Mouse (Mus musculus): Measurements from ENCODE around the gene Pold2.
"Not testable (repeated sequence)": the region's sequence is repeated elsewhere in the genome, so short reads cannot be mapped to it uniquely, and the experiment has no call there.

Pold2 gene

DNA sequence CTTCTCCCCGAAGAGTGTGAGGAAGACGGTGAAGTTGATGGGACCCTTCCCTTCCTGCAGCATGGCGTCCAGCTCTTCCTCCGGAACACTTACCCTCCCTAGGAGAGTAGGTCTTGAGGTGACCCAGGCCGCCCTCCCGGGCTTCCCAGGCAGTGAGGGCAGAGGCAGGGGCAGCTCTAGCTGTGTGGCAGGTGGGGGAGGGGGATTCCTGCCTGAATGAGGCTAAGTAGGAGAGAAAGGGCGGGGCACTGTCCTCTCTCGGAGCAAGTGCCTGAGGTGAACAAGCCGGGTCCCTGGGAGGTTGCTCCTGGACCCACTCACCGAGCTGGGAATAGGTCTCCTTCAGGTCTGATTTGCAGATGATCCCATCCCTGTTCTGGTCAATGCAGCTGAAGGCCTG, 19.7 kb upstream of the Pold2 start:
- no peak for DNase-seq

DNA sequence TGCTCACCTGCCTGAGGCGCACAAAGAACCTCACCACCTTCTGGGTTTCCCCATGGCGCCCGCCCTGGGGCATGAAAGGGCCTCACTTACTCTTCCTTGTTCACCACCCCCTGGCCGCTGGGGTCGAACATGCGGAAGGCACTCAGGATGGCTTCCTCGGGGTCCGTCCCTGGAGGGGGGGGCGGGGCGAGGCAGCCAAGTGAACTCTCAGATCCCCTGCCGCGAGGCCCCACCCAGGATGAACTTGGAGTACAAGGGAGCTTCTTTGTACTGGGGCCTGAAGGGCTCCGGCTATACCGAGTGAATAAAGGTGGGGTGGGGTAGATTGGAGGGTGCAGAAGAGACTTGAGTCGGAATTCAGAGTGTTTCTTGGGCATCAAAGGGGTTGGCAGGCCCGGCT, 19.1 kb upstream of the Pold2 start:
- no peak for DNase-seq

DNA sequence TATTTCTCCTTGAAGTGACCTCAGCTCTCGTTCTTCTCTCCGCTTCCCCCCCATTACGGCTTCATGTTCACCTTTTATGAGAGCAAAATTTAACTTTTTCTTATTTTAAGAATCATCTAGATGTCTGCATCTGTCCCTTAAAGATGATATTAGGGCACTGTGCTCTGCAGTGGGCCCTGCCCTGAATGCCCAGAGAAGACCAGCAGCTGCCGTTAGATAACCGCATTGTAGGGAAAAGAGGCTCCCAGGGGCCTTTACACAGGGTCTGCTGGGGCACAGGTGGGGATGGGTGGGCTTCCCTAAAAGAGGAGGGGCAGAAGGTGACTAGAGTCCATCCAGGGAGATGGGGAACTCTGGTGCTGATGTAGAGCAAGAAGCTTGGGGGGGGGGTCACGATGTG, 15.7 kb upstream of the Pold2 start:
- DNase-seq, result no peak

DNA sequence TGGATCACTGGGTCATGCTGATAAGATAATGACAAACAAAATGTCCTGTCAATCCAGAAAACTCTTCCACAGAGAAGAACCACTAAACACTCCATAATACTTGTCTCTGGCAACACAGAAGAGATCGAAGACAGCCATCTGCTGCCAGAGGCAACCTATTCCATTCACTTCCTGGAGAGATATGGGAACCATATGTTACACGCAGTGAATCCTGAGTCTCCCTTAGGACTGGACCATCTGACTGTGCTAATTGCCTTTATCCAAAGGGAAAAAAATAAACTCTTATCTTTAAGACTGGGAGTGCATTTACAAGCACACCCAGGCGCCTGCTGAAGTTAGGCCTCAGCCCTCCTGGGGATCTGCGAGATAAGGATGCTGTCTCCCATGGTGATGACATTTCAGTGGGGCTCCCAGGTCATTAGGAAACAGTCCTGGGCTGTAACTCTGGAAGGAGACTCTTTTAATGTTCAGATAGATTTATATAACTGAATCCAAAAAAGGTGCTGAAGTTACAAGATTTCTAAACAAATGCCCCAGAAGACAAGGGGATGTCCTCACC, 14.8 kb upstream of the Pold2 start:
- no peak for DNase-seq

DNA sequence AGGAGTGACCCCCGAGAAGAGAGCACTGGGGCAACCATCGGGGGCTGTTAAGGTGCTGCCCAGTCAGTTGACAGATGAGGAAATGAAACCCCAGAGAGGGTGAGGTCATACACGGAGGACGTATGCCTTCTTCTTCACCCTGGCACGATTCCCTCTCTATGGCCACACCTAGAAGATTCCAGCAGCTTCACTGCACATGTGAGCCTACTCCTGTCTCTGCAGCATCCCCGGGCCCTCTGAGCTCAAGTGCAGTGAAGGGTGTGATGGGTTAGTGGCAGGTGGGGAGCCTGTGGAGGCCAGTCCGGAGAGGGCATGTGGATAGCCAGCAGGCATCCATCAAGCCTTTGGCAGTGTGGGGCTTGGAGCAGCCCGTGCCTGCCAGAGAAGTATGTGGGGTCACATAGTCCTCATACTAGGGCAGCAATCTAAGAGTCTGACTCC, 14.1 kb upstream of the Pold2 start:
- DNase-seq, result peak; percentile 56

DNA sequence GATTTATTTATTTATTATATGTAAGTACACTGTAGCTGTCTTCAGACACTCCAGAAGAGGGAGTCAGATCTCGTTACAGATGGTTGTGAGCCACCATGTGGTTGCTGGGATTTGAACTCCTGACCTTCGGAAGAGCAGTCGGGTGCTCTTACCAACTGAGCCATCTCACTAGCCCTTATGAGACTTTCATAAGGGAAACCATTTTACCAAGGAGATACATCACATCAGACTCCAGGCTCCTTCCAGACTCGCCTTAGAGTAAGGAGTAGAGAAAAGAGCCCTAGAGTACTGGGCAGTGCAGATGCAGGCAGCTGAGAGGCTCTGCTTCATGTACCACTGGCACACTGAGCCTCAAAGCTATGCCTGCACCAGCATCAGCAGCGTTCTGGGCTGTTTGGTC, 10.5 kb upstream of the Pold2 start:
- not testable (repeated sequence) for DNase-seq

DNA sequence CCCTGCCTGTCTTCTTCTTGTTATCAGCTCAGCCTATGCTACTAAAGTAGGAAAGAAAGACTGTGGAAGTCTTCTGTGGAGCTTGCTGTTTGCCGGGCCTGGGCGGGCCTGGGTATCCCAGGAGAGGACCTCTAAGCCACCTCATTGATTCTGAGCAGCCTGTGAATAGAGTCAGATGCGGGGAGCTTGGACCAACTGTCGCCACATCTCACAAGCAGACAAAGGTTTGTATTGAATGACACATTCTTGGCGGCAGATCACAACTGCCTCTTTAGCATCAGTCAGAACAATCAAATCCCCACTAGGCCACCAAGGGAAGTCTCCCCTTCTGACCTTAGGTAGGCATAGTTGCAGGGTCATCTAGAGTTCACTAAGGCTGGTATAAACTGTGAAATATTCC, 9.2 kb upstream of the Pold2 start:
- DNase-seq, result no peak

DNA sequence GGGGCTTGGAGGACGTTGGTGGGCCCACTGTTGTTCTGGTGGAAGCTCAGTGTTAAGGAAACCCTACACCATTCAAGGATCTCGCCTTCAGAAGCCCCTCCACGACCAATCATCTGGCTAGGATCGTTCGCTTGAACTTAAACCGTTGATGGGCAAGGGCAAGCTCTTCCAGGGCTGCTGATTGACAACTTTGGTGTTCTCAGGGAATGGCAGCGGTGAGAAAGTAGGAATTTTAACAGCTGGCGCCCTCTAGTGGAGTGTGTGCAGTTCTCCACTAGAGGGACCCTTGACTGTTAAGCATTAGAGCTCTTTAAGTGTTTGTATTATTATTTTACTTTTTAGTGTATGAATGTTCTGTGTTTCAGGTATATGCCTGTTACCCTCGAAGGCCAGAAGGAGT, 8.1 kb upstream of the Pold2 start:
- DNase-seq, result peak; percentile 64

DNA sequence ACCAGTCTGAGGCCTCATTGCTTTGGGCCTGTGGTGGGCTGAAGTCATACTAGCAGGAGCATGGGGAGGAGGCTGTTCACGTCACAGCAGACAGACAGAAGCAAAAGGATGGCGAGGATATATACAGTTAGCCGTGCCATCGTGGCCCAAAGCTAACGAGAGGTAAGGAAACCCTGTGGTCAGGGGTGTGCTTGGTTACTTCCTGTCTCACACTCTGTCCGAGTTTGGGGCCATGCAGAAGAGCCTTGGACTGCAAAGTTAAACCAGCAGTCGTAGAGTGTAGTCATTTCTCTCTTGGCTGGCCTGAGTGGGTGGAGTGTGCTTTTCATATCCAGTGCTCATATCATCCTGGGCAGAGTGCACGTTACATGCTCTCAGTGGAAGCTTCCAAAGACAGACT, 4.4 kb upstream of the Pold2 start:
- no peak for DNase-seq

DNA sequence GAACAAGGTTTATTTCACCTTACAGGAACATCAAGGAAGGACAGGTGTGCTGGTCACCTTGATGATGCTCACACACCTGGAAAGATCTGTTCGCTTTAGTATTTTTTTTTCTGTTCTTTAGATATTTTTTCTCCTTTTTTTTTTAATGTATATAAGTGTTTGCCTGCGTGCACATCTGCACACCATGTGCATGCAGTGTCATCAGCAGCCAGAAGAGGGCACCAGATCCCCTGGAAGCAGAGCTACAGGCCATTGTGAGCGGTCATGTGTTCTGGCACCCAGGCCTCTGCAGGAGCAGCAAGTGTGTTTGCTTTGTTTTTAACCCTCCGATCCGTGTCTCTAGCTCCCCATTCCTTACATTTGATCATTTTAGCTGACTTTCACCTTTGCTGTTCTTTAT, 1.8 kb upstream of the Pold2 start:
- DNase-seq, result peak; percentile 64

DNA sequence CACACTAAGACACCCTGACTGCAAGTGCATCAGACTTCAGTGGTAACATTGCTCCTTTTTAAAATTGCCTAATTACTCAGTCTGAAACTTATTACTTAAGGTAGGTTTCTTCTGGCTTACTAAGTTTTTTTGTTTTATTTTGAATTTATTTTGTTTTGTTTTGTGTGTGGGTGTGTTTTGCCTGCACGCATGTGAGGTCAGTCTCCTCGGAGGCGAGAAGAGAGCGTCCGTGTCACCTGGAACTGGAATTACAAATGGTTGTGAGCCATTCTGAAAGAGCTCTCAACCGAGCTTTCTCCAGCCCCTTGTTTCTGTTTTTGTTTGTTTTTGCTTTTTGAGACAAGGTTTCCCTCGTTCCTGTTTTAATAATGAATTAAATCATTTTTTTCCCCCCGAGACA, 569 bp upstream of the Pold2 start:
- DNase-seq, result no peak

DNA sequence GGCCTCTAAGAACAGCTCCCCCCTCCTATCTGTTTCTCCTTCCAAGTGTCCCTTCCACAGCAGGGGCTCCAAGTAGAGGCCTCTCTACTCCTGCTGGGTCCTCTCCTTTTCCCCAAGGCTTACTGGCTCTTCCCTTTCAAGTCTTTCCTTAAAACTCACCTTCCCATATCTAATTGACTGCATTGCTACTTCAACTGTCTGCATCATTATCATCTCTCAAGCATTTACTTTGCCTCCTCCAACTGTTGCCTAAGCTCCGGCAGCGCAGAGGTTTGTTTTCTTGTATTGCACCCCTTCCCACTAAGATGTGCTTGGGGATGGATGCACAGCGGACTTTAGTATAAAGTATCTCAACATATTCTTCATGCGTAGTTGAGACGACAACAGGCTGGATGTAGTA, 671 bp downstream of the Pold2 start:
- DNase-seq, result no peak

DNA sequence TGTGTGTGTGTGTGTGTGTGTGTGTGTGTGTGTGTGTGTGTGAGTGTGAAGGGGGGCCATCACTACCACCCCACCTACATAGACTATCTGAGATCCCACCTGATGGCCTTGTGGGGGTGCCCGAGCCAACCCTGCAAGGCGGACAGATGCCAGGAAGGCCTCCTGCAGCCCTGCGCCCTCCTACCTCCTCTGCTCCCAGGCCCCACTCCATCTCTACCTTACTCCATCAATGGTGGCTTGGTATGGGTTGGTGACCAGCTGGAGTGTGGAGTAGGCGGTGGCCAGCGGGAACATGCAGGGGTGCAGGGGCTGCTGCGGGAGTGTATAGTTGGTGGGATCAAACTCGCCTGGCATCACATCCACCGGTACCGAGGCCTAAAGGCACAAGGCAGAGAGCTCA, 4.9 kb downstream of the Pold2 start:
- DNase-seq, result no peak

DNA sequence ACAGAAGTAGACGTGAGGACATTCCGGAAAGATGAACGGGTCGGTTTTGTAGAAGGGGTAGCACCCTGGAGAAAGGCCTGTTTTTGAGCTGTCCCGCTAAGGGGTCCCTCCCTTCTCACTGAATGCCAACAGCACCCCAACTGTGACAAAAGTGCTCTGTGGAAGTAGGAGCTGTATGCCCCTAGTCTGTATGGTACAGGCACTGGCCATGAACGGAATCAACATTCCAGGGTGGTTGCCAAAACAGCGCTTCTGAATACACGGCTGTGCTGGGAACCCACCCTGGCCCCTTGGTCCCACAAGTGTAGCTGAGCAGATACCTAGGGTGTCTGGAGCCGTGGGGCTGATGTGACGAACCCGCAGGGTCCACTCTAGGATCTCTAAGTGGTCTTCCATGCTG, 5.4 kb downstream of the Pold2 start:
- DNase-seq, result no peak

DNA sequence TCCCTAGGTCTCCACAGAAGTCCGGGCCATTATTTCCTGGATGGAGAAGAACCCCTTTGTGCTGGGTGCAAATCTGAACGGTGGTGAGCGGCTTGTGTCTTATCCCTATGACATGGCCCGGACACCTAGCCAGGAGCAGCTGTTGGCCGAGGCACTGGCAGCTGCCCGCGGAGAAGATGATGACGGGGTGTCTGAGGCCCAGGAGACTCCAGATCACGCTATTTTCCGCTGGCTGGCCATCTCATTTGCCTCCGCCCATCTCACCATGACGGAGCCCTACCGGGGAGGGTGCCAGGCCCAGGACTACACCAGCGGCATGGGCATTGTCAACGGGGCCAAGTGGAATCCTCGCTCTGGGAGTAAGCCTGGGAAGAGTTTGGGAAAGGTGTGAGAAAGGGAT, 8.0 kb downstream of the Pold2 start:
- no peak for DNase-seq

DNA sequence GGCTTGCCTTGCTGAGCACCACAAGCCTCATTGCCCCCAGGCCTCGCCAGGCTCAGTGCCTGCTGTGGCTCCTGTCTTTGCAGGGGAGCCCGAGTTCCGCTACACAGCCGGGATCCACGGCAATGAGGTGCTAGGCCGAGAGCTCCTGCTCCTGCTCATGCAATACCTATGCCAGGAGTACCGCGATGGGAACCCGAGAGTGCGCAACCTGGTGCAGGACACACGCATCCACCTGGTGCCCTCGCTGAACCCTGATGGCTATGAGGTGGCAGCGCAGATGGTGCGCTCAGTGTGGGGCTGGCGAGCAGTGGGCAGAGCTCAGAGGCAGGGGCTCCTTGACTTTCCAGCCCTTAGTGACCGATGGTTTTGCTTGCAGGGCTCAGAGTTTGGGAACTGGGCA, 8.8 kb downstream of the Pold2 start:
- no peak for DNase-seq

DNA sequence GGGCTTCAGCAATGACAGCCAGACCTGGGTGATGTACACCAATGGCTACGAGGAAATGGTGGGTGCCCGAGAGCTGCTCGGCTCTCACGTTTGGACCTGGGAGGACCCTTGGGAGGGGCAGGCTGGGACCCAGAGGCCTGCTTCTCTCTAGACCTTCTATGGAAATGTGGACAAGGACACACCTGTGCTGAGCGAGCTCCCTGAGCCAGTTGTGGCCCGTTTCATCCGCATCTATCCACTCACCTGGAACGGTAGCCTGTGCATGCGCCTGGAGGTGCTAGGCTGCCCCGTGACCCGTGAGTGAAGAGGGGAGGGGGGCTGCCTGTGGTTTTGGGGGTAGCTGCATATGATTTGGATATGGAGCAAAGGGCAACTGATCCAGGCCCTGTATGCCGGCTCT, 9.8 kb downstream of the Pold2 start:
- no peak for DNase-seq

DNA sequence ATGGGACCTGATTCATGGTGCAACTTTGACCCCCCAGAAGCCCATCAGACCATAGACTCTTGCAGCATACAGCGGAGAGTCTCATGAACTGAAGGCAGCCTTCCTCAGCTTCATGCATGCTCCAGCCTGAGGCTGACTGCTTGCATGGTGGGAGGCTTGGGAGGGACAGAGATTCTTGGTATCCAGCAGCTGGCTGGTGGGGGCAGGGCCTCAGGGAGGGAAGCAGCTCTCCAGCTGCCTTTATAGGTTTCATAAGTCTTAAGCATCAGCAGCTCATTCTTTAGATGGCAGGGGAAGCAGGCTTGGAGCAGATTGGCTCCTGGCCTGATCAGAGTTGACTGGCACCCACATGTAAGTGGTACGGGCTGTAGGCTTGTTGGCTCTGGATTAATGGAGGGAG, 10.9 kb downstream of the Pold2 start:
- no peak for DNase-seq

DNA sequence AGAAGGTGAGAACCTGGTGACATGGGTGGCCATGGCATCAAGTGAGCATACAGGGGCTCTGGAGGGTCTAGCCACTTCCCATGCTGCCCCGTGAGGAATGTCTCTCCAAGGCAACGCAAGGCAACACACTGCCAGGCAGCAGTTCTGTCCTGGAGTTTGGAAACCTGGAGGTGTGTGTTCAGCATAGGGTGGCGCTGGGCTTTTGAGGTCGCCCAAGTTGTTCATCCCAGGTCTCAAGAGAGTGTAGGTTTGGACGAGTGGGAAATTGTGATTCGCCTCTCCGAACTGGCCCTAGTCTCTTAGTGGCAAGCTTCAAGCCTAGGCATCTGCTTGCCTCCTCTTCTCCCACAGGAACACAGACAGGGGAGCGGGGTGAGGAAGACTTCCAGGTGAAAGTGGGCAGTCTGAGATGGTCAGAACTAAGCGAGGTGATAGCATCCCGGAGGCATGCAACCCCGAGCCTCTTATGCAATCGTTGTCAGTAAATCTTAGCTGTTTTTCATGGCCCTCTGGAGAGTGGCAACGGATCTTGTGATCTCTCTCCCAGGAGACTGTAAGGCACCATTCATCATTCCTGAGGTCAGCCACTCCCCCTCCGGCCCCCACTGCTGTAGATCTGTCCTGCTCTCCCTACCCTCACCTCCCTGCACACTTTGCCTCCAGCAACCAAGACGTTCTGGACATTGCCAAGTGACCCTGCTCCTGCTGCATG, 15.5 kb downstream of the Pold2 start:
- no peak for DNase-seq

DNA sequence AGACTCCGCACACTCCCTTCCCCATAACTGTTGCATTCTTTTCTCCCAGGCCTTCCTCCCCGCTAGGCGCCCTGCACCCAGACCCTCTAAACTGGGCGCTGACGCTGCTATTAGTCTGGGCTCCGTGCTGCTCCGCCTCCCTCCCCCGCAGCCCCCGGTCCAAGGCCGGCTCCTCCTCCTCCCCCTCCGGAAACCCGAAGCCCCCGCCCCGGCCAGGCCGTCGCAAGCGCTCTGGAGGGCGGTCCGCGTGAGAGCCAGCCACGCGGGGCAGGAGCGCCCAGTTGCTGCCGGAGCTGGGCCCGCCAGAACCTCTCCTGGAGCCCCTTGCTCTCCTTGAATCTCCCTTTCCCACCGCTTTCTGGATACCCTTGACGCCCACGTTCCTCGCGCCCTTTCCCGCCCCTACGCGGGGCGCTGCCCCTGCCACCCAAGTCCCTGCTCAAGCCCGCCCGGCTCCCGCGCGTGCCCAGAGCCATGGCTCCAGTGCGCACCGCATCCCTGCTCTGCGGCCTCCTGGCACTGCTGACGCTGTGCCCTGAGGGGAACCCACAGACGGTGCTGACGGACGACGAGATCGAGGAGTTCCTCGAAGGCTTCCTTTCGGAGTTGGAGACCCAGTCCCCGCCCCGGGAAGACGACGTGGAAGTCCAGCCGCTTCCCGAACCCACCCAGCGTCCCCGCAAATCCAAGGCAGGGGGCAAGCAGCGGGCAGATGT, 16.3 kb downstream of the Pold2 start, which contains the start of gene Aebp1:
Gene Aebp1, plus strand, starts transcription at position 270 of the 716 bp plus-strand sequence.
- no peak for DNase-seq

DNA sequence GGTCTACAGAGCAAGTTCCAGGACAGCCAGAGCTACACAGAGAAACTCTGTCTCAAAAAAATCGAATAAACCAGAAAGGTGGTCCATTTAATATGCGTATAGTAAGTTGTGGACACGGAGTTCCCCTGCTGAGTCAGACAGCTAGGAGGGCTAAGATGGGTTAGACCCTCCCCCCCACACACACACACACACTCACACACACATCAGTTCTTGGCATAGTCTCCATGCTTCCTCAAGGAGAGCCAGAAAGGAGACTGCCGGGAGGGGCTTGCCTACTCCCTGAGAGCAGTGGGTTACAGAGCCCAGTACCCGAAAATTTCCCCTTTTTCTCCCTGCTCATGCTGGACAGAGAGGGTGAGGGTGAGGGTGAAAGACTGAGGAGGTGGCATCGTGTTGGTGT, 17.5 kb downstream of the Pold2 start:
- no peak for DNase-seq

DNA sequence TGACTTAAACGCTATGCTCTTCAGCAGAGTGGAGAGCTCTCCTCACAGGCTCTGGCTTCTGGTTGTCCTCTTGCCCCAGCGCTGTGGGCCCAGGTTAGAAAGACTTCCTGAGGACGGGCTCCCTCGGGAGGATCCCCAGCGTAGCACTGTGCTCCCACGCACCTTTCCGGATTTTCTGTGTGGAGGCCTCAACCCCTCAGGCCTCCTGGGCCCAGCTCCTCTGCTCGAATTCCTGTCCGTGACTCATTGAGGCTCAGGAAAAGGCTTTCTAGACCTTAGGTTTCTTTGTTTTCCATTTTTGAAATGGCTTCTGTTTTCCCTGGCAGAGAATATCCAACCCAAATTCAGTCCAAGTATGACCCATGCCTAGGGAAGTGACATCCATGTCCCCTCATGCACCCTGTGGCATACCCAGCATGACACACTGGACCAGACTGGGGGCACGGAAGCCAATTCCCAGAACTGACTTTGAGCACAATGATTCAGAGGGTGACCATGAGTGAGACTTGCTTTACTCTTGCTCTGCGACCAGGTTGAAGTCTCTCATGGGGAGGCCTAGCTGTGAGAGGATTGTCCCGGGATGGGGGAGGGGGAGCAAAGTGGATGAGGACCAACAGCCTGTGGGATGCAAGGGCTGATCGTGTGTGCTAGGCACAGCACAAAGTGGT, 18.1 kb downstream of the Pold2 start:
- no peak for DNase-seq

DNA sequence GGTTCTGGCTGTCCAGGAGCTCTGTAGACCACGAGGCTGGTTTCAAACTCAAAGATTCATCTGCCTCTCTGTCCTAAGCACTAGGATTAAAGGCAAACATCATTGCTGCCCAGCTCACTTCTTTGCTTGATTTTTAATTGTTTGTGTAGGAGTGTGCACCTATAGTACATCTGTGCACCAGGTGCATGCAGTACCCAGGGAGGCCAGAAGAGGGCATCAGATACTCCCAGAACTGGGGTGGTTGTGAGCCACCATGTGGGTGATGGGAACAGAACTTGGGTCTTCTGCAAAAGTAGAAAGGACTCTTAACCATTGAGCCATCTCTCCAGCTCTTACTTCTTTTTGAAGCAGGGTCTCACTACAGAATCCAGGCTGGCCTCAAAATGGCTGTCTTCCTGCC, 19.4 kb downstream of the Pold2 start:
- DNase-seq, result no peak

All from cerebellum, adult 8-10 months (tissue).